Mouse (Mus musculus) retina, postnatal 7 days (tissue): ENCODE measurements around the gene Ces1d.

ENCODE experiments used
- DNase-seq: peaks from one replicate; pipeline ENCODE4 v3.0.0-alpha.2; 2012; ENCODE audit warnings: low read depth, low spot score

Gene Ces1d

GRCm38 (mm10) chr8:93140696-93141095, 56.9 kb downstream of the Ces1d start:
- DNase-seq, result peak; percentile 8

- no peak for DNase-seq
Observed at GRCm38 (mm10) chr8:93132196-93132595, 65.4 kb downstream of the Ces1d start.

- no peak for DNase-seq
Observed at GRCm38 (mm10) chr8:93131233-93131980, 66.2 kb downstream of the Ces1d start, which contains the start of gene Ces1c. Gene Ces1c, minus strand, starts transcription at chr8:93131283.

GRCm38 (mm10) chr8:93126476-93126875, 71.2 kb downstream of the Ces1d start:
- no peak for DNase-seq

GRCm38 (mm10) chr8:93122005-93122404, 75.6 kb downstream of the Ces1d start:
- DNase-seq, result no peak
